Comparison of ENCODE assay signal across 19 mouse cellular contexts in the genomic region with DNA sequence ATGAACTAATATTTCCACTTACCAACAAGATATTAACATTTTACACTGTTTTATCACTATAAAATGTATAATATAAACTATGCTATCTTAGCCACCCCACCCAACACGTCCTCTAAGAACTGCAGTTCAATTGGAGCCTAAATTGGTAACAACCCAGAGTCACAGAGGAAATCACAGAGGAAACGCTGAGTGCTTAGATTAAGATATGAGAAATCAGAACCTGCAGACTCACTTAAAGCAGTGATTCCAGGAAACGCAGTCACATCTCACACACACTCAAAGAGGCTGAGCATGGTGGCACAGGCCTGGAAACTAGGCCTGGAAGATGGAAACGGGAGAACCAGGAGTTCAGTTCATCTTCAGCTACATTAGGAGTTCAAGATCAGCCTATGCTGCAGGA. TPM values are rescaled to one million over a fixed set of nuclear protein-coding genes. Genes with fewer than 3 reads are reported as not detected.
"Had no signal": no experiment of that assay in that cellular context is flagged by ENCODE, and none has a peak within 500 bp of the region (broad histone marks: within the 10 kb centered on the region; RNA-seq: fewer than 3 reads in every experiment).

No protein-coding gene starts in this region.

- DNase-seq: liver, postnatal 0 days; lung, embryonic 14.5 days; lung, postnatal 10 days; lung, postnatal 4 days; midbrain, embryonic 14.5 days; right cerebral cortex, postnatal 14 days; thymus, adult 2 months; thymus, postnatal 14 days; thymus, postnatal 36 days had no signal

- H3K27me3 ChIP-seq: midbrain, embryonic 12.5 days; neural tube, embryonic 12.5 days; stomach, embryonic 15.5 days had no signal

- ATAC-seq: liver, postnatal 0 days; midbrain, embryonic 16.5 days had no signal

- H3K36me3 ChIP-seq: midbrain, embryonic 10.5 days; midbrain, embryonic 12.5 days; neural tube, embryonic 12.5 days; stomach, embryonic 15.5 days had no signal

- H3K9me3 ChIP-seq: midbrain, embryonic 10.5 days; midbrain, embryonic 12.5 days; neural tube, embryonic 12.5 days; stomach, embryonic 15.5 days had no signal

- H3K4me3 ChIP-seq: midbrain, embryonic 10.5 days; midbrain, embryonic 12.5 days; myocyte; neural tube, embryonic 12.5 days; stomach, embryonic 15.5 days had no signal

- H3K9ac ChIP-seq: liver, postnatal 0 days; lung, embryonic 14.5 days; midbrain, embryonic 12.5 days; neural tube, embryonic 12.5 days; stomach, embryonic 15.5 days had no signal

- H3K4me2 ChIP-seq: lung, embryonic 14.5 days; midbrain, embryonic 12.5 days; neural tube, embryonic 12.5 days; stomach, embryonic 15.5 days had no signal

- H3K4me1 ChIP-seq: midbrain, embryonic 10.5 days; midbrain, embryonic 12.5 days; neural tube, embryonic 12.5 days; stomach, embryonic 15.5 days had no signal

- H3K27ac ChIP-seq: midbrain, embryonic 10.5 days; midbrain, embryonic 12.5 days; neural tube, embryonic 12.5 days; stomach, embryonic 15.5 days; stomach, postnatal 0 days had no signal

RNA-seq across cellular contexts. Expression of gene P2rx5, which starts 58.9 kb away (rescaled TPM):
- total RNA-seq: megakaryocyte, adult 5-6 weeks; megakaryocyte-erythroid progenitor cell, adult 5-6 weeks; neutrophil, adult 5-6 weeks had no signal
- polyA plus RNA-seq: midbrain, embryonic 14.5 days had no signal
